Comparison of ENCODE assay signal across 20 mouse cellular contexts in genomic region chr9:71636854-71637253, GRCm38 (mm10). TPM values are rescaled to one million over a fixed set of nuclear protein-coding genes. Genes with fewer than 3 reads are reported as not detected.
DNase-seq lines count a peak whose midpoint lies in the region; ATAC-seq and TF ChIP-seq lines count a peak whose summit lies in the region.
"Had no signal": no experiment of that assay in that cellular context is flagged by ENCODE, and none has a peak within 500 bp of the region (broad histone marks: within the 10 kb centered on the region; RNA-seq: fewer than 3 reads in every experiment).

No protein-coding gene starts in this region.

- H3K9me3 ChIP-seq in forebrain, postnatal 0 days (ENCODE audit: low read length) = no peaks in the 10 kb centered on the region
- no peaks in the 10 kb centered on the region for H3K9me3 ChIP-seq in forebrain, embryonic 13.5 days (replicated peaks)
- no peaks in the 10 kb centered on the region for H3K9me3 ChIP-seq in kidney, postnatal 0 days (replicated peaks; ENCODE audit: low read length)
- no peaks in the 10 kb centered on the region for H3K9me3 ChIP-seq in midbrain, embryonic 15.5 days
- peaks cover 6% of the 10 kb centered on the region; the same call in 1 of the 2 replicates for H3K9me3 ChIP-seq in liver, embryonic 12.5 days (replicated peaks)
- H3K9me3 ChIP-seq: heart, embryonic 15.5 days; limb, embryonic 15.5 days had no signal

- in situ Hi-C loops in Patski (cut with MboI; ENCODE audit: low pct_unique_long_range_greater_than_20kb) = no loop called here

- WGBS in forebrain, postnatal 0 days = 83% methylated on average over 1 of the region's 1 CpGs
- 93% methylated on average over 1 of the region's 1 CpGs for WGBS in forebrain, embryonic 13.5 days
- WGBS in kidney, postnatal 0 days = 94% methylated on average over 1 of the region's 1 CpGs
- WGBS in midbrain, embryonic 15.5 days = 81% methylated on average over 1 of the region's 1 CpGs
- WGBS in liver, embryonic 12.5 days (ENCODE audit: insufficient replicate concordance) = 77% methylated on average over 1 of the region's 1 CpGs

- peak; percentile 57 for DNase-seq in forebrain, postnatal 0 days
- no peak for DNase-seq in kidney, postnatal 0 days (ENCODE audit: low spot score)
- DNase-seq in kidney, postnatal 14 days = no peak
- peak; percentile 77 for DNase-seq in Patski (ENCODE audit: low read depth, low spot score)
- DNase-seq in lung, postnatal 25 days (ENCODE audit: low spot score) = no peak
- DNase-seq: adrenal gland, postnatal 36 days; B cell, adult 2 months; cerebellum, adult 9-10 months; heart, adult 2 months; kidney, postnatal 25 days; layer of hippocampus, adult 9-11 months; liver, postnatal 0 days; lung, postnatal 14 days; right cerebral cortex, postnatal 4 days; thymus, postnatal 14 days had no signal

- POLR2A ChIA-PET in Patski (lab: Charles Lee) = interaction anchor here (0.7 to 1.4 kb wide), 2 partner anchors 8 to 11 kb away, joined by 3 to 4 read pairs; no protein-coding TSS in a partner anchor

- H3K36me3 ChIP-seq in forebrain, postnatal 0 days (ENCODE audit: insufficient read depth) = no peaks in the 10 kb centered on the region
- H3K36me3 ChIP-seq in forebrain, embryonic 13.5 days (ENCODE audit: poor library complexity, severe bottlenecking) = no peaks in the 10 kb centered on the region
- H3K36me3 ChIP-seq in kidney, postnatal 0 days (ENCODE audit: insufficient read depth, low read length) = peaks cover 6% of the 10 kb centered on the region; the same call in 1 of the 2 replicates
- H3K36me3 ChIP-seq in midbrain, embryonic 15.5 days (replicated peaks) = no peaks in the 10 kb centered on the region
- peaks cover 3% of the 10 kb centered on the region for H3K36me3 ChIP-seq in liver, embryonic 12.5 days

- H3K4me2 ChIP-seq in forebrain, postnatal 0 days (ENCODE audit: low read depth) = no peak overlapping the region
- no peak overlapping the region for H3K4me2 ChIP-seq in forebrain, embryonic 13.5 days
- no peak overlapping the region for H3K4me2 ChIP-seq in kidney, postnatal 0 days (ENCODE audit: low read length)
- H3K4me2 ChIP-seq in midbrain, embryonic 15.5 days = no peak overlapping the region
- no peak overlapping the region for H3K4me2 ChIP-seq in liver, embryonic 12.5 days
- H3K4me2 ChIP-seq: heart, embryonic 15.5 days; limb, embryonic 15.5 days had no signal

- no peak overlapping the region for H3K4me3 ChIP-seq in forebrain, postnatal 0 days (ENCODE audit: low read depth, low read length)
- H3K4me3 ChIP-seq in forebrain, embryonic 13.5 days = no peak overlapping the region
- no peak overlapping the region for H3K4me3 ChIP-seq in kidney, postnatal 0 days (replicated peaks; ENCODE audit: low read depth, low read length)
- no peak overlapping the region for H3K4me3 ChIP-seq in midbrain, embryonic 15.5 days
- H3K4me3 ChIP-seq in liver, embryonic 12.5 days = no peak overlapping the region
- H3K4me3 ChIP-seq: heart, adult 2 months; heart, embryonic 15.5 days; limb, embryonic 15.5 days had no signal

- TF ChIP-seq CTCF in forebrain, postnatal 0 days (IDR thresholded peaks at IDR 0.05; ENCODE audit: low read depth) = no peak
- TF ChIP-seq CTCF in kidney, postnatal 0 days (IDR thresholded peaks at IDR 0.05; ENCODE audit: low read depth) = no peak
- TF ChIP-seq CTCF in Patski (IDR thresholded peaks at IDR 0.05) = no peak

- peak; percentile 83 for ATAC-seq in forebrain, postnatal 0 days
- no peak for ATAC-seq in forebrain, embryonic 13.5 days
- no peak for ATAC-seq in kidney, postnatal 0 days (replicated peaks; ENCODE audit: low FRiP score, low read depth)
- ATAC-seq in Patski = peak; percentile 33
- peak; percentile 74 for ATAC-seq in midbrain, embryonic 15.5 days (replicated peaks)
- no peak for ATAC-seq in liver, embryonic 12.5 days
- ATAC-seq: liver, postnatal 0 days had no signal

- H3K9ac ChIP-seq in forebrain, postnatal 0 days = no peak overlapping the region
- H3K9ac ChIP-seq in forebrain, embryonic 13.5 days = no peak overlapping the region
- no peak overlapping the region for H3K9ac ChIP-seq in kidney, postnatal 0 days (ENCODE audit: low read depth, low read length)
- H3K9ac ChIP-seq in midbrain, embryonic 15.5 days = no peak overlapping the region
- H3K9ac ChIP-seq in liver, embryonic 12.5 days = no peak overlapping the region
- H3K9ac ChIP-seq: heart, embryonic 15.5 days; limb, embryonic 15.5 days; liver, postnatal 0 days had no signal

- H3K4me1 ChIP-seq in forebrain, postnatal 0 days (ENCODE audit: insufficient read depth) = no peaks in the 10 kb centered on the region
- peaks cover 10% of the 10 kb centered on the region; the same call in 1 of the 2 replicates for H3K4me1 ChIP-seq in forebrain, embryonic 13.5 days
- no peaks in the 10 kb centered on the region for H3K4me1 ChIP-seq in kidney, postnatal 0 days (replicated peaks; ENCODE audit: insufficient read depth, low read length)
- H3K4me1 ChIP-seq in midbrain, embryonic 15.5 days = peaks cover 8% of the 10 kb centered on the region
- no peaks in the 10 kb centered on the region for H3K4me1 ChIP-seq in liver, embryonic 12.5 days
- H3K4me1 ChIP-seq: limb, embryonic 15.5 days had no signal

- H3K27me3 ChIP-seq in forebrain, postnatal 0 days (ENCODE audit: insufficient read depth, low read length) = no peaks in the 10 kb centered on the region
- H3K27me3 ChIP-seq in forebrain, embryonic 13.5 days = no peaks in the 10 kb centered on the region
- H3K27me3 ChIP-seq in kidney, postnatal 0 days (ENCODE audit: insufficient read depth, low read length) = no peaks in the 10 kb centered on the region
- no peaks in the 10 kb centered on the region for H3K27me3 ChIP-seq in Patski
- no peaks in the 10 kb centered on the region for H3K27me3 ChIP-seq in midbrain, embryonic 15.5 days (replicated peaks)
- H3K27me3 ChIP-seq in liver, embryonic 12.5 days (replicated peaks) = no peaks in the 10 kb centered on the region
- H3K27me3 ChIP-seq: heart, embryonic 15.5 days; limb, embryonic 15.5 days had no signal

- H3K27ac ChIP-seq in forebrain, postnatal 0 days (ENCODE audit: low read depth, low read length) = no peak overlapping the region
- no peak overlapping the region for H3K27ac ChIP-seq in forebrain, embryonic 13.5 days
- H3K27ac ChIP-seq in kidney, postnatal 0 days = 0 out of 2 replicates have a peak overlapping the region, but pooled peaks have one; percentile 71
- H3K27ac ChIP-seq in midbrain, embryonic 15.5 days = peak overlapping the region; percentile 23
- no peak overlapping the region for H3K27ac ChIP-seq in liver, embryonic 12.5 days
- H3K27ac ChIP-seq: heart, adult 2 months; heart, embryonic 15.5 days; limb, embryonic 15.5 days had no signal

- CTCF ChIA-PET in Patski (lab: Charles Lee) = interaction anchor here (1.2 to 2.0 kb wide), 7 partner anchors 8 to 171 kb away, joined by 3 to 9 read pairs (median 6); no protein-coding TSS in a partner anchor

RNA-seq across cellular contexts. Expression of gene Myzap, which starts 44.7 kb away (rescaled TPM):
- 1.7 and 1.8 TPM in 2 replicates for total RNA-seq in forebrain, postnatal 0 days (2014; rRNA removed)
- polyA plus RNA-seq in forebrain, postnatal 0 days (2015; fragmentation: Nextera tagmentation; extraction: Ambion mirVana) = 1.3 and 2.0 TPM in 2 replicates
- 2.4 and 2.5 TPM in 2 replicates for polyA plus RNA-seq in forebrain, embryonic 13.5 days (2015; fragmentation: Nextera tagmentation; extraction: Ambion mirVana)
- 14.8 and 16.9 TPM in 2 replicates for polyA plus RNA-seq in kidney, postnatal 0 days (2015; fragmentation: Nextera tagmentation; extraction: Ambion mirVana)
- 0.71 TPM for polyA plus RNA-seq in Patski (2021)
- 2.1 and 3.1 TPM in 2 replicates for polyA plus RNA-seq in midbrain, embryonic 15.5 days (2015; fragmentation: Nextera tagmentation; extraction: Ambion mirVana)
- polyA plus RNA-seq in liver, embryonic 12.5 days (2016; fragmentation: Nextera tagmentation; extraction: Ambion mirVana) = 4.4 TPM in 2 replicates

Comparison
In these comparisons a context has a peak if more than half of its experiments do, and no peak if none do; other contexts are left out.
1. ATAC-seq: peak in forebrain, postnatal 0 days (single experiment), Patski (single experiment) and midbrain, embryonic 15.5 days (single experiment); none in forebrain, embryonic 13.5 days (single experiment), kidney, postnatal 0 days (single experiment) and liver, embryonic 12.5 days (single experiment).
2. DNase-seq: peak in forebrain, postnatal 0 days (single experiment) and Patski (single experiment); none in kidney, postnatal 0 days (single experiment), kidney, postnatal 14 days (single experiment) and lung, postnatal 25 days (single experiment).
3. H3K27ac ChIP-seq: peak in kidney, postnatal 0 days (single experiment) and midbrain, embryonic 15.5 days (single experiment); none in forebrain, postnatal 0 days (single experiment), forebrain, embryonic 13.5 days (single experiment) and liver, embryonic 12.5 days (single experiment).